Comparison of ENCODE assay signal across 23 mouse cellular contexts in genomic region chr8:46799212-46799611, GRCm38 (mm10). TPM values are rescaled to one million over a fixed set of nuclear protein-coding genes. Genes with fewer than 3 reads are reported as not detected.
DNase-seq lines count a peak whose midpoint lies in the region; ATAC-seq and TF ChIP-seq lines count a peak whose summit lies in the region.
"Had no signal": no experiment of that assay in that cellular context is flagged by ENCODE, and none has a peak within 500 bp of the region (broad histone marks: within the 10 kb centered on the region; RNA-seq: fewer than 3 reads in every experiment).

No protein-coding gene starts in this region.

- WGBS in stomach, postnatal 0 days, result 89% methylated on average over 5 of the region's 5 CpGs
- 90% methylated on average over 5 of the region's 5 CpGs for WGBS in neural tube, embryonic 15.5 days

- peaks cover 6% of the 10 kb centered on the region; the same call in 1 of the 2 replicates for H3K79me2 ChIP-seq in CH12.LX (replicated peaks; ENCODE audit: control insufficient read depth, extremely low read depth, insufficient read depth, poor library complexity, severe bottlenecking)

- no peaks in the 10 kb centered on the region for H3K27me3 ChIP-seq in CH12.LX (replicated peaks)
- H3K27me3 ChIP-seq in stomach, postnatal 0 days (ENCODE audit: control insufficient read depth, insufficient read depth, low read length), result no peaks in the 10 kb centered on the region
- no peaks in the 10 kb centered on the region for H3K27me3 ChIP-seq in neural tube, embryonic 15.5 days (replicated peaks)
- H3K27me3 ChIP-seq: embryonic facial prominence, embryonic 15.5 days; heart, embryonic 13.5 days; limb, embryonic 15.5 days; liver, embryonic 13.5 days had no signal

- dilution Hi-C loops in CH12.LX (cut with MboI; ENCODE audit: extremely low pct_ligation_motif_present, extremely low pct_unique_long_range_greater_than_20kb, low sequenced_read_pairs), result no loop called here

- H3K4me2 ChIP-seq in CH12.LX (ENCODE audit: insufficient read depth, low read depth, poor library complexity, severe bottlenecking), result peak overlapping the region; percentile 61; the same call in 1 of the 2 replicates
- H3K4me2 ChIP-seq in stomach, postnatal 0 days (replicated peaks; ENCODE audit: low read depth), result no peak overlapping the region
- H3K4me2 ChIP-seq in neural tube, embryonic 15.5 days, result no peak overlapping the region
- H3K4me2 ChIP-seq: embryonic facial prominence, embryonic 15.5 days; heart, embryonic 13.5 days; limb, embryonic 15.5 days; liver, embryonic 13.5 days had no signal

- DNase-seq in CH12.LX (ENCODE audit: extremely low read depth), result peak; percentile 65
- no peak for DNase-seq in stomach, postnatal 0 days (ENCODE audit: low spot score)
- no peak for DNase-seq in retina, embryonic 14.5 days (ENCODE audit: low spot score)
- DNase-seq in yolk sac, embryonic 10.5 days (ENCODE audit: low spot score), result no peak
- DNase-seq: cerebellum, adult 2 months; cerebellum, postnatal 14 days; heart, postnatal 10 days; liver, embryonic 13.5 days; midbrain, embryonic 14.5 days; right cerebral cortex, adult 18-20 months; spleen, adult 18-20 months; thymus, postnatal 36 days had no signal

- H3K4me1 ChIP-seq in CH12.LX (ENCODE audit: control insufficient read depth in 1 of 2, insufficient read depth in 2 of 2), result peaks cover 14 to 94% of the 10 kb centered on the region in 2 experiments
- peaks cover 5% of the 10 kb centered on the region; the same call in 1 of the 2 replicates for H3K4me1 ChIP-seq in stomach, postnatal 0 days (replicated peaks; ENCODE audit: control insufficient read depth, insufficient read depth)
- H3K4me1 ChIP-seq in neural tube, embryonic 15.5 days, result no peaks in the 10 kb centered on the region
- H3K4me1 ChIP-seq: embryonic facial prominence, embryonic 10.5 days; limb, embryonic 10.5 days; limb, embryonic 15.5 days had no signal

- no peak overlapping the region for H3K27ac ChIP-seq in CH12.LX (ENCODE audit: insufficient read depth, low read depth)
- 0 out of 2 replicates have a peak overlapping the region, but pooled peaks have one; percentile 31 for H3K27ac ChIP-seq in stomach, postnatal 0 days (replicated peaks)
- no peak overlapping the region for H3K27ac ChIP-seq in neural tube, embryonic 15.5 days (replicated peaks)
- H3K27ac ChIP-seq: embryonic facial prominence, embryonic 10.5 days; embryonic facial prominence, embryonic 15.5 days; heart, embryonic 13.5 days; limb, embryonic 10.5 days; limb, embryonic 15.5 days; liver, embryonic 13.5 days; macrophage had no signal

- H3K4me3 ChIP-seq in CH12.LX (replicated peaks in 1 of 3; ENCODE audit: low read depth in 2 of 3, low read length in 2 of 3, poor library complexity in 1 of 3), result no peak overlapping the region
- no peak overlapping the region for H3K4me3 ChIP-seq in stomach, postnatal 0 days (ENCODE audit: low read depth, low read length)
- H3K4me3 ChIP-seq in neural tube, embryonic 15.5 days (replicated peaks), result no peak overlapping the region
- H3K4me3 ChIP-seq: embryonic facial prominence, embryonic 10.5 days; embryonic facial prominence, embryonic 15.5 days; heart, embryonic 13.5 days; limb, embryonic 10.5 days; limb, embryonic 15.5 days; liver, embryonic 13.5 days had no signal

- no peak for TF ChIP-seq RAD21 in CH12.LX (IDR thresholded peaks at IDR 0.05; ENCODE audit: low read depth, low read length)

- ATAC-seq in inflammation-experienced regulatory T-cells, adult 6 months, result peak; percentile 79
- 0 out of 2 replicates have a peak, but pooled peaks have one; percentile 23 for ATAC-seq in megakaryocyte progenitor cell, adult 5-6 weeks (replicated peaks; ENCODE audit: poor library complexity)
- ATAC-seq in stomach, postnatal 0 days (ENCODE audit: low FRiP score, low TSS enrichment), result no peak
- no peak for ATAC-seq in neural tube, embryonic 15.5 days (ENCODE audit: low FRiP score)
- ATAC-seq: forebrain, embryonic 14.5 days; hindbrain, embryonic 16.5 days had no signal

- no peak overlapping the region for H3K9ac ChIP-seq in CH12.LX (ENCODE audit: insufficient read depth, low read depth)
- H3K9ac ChIP-seq in stomach, postnatal 0 days (ENCODE audit: low read length), result no peak overlapping the region
- no peak overlapping the region for H3K9ac ChIP-seq in neural tube, embryonic 15.5 days (replicated peaks)
- H3K9ac ChIP-seq: embryonic facial prominence, embryonic 15.5 days; heart, embryonic 13.5 days; limb, embryonic 15.5 days; liver, embryonic 13.5 days had no signal

- peaks cover 15 to 62% of the 10 kb centered on the region in 2 experiments for H3K36me3 ChIP-seq in CH12.LX (replicated peaks in 1 of 2; ENCODE audit: control insufficient read depth in 1 of 2, insufficient read depth in 1 of 2, low read length in 1 of 2)
- no peaks in the 10 kb centered on the region for H3K36me3 ChIP-seq in stomach, postnatal 0 days (ENCODE audit: control insufficient read depth, insufficient read depth, low read length)
- peaks cover 14% of the 10 kb centered on the region for H3K36me3 ChIP-seq in neural tube, embryonic 15.5 days

- no peak for TF ChIP-seq POLR2A in CH12.LX (IDR thresholded peaks at IDR 0.05; ENCODE audit: low read depth, low read length)

- TF ChIP-seq EP300 in CH12.LX (IDR thresholded peaks at IDR 0.05; ENCODE audit: low read length), result no peak
- no peak for TF ChIP-seq EP300 in stomach, postnatal 0 days (optimal IDR thresholded peaks at IDR 0.05)

- no peaks in the 10 kb centered on the region for H3K9me3 ChIP-seq in CH12.LX (replicated peaks; ENCODE audit: low read length)
- H3K9me3 ChIP-seq in stomach, postnatal 0 days (ENCODE audit: control insufficient read depth, low read length), result no peaks in the 10 kb centered on the region
- H3K9me3 ChIP-seq in neural tube, embryonic 15.5 days (replicated peaks), result no peaks in the 10 kb centered on the region
- H3K9me3 ChIP-seq: embryonic facial prominence, embryonic 10.5 days; embryonic facial prominence, embryonic 15.5 days; heart, embryonic 13.5 days; limb, embryonic 10.5 days; limb, embryonic 15.5 days; liver, embryonic 13.5 days had no signal

- in situ Hi-C loops in CH12.LX (cut with MboI; ENCODE audit: low pct_ligation_motif_present, low pct_unique_long_range_greater_than_20kb, low sequenced_read_pairs), result no loop called here

- no peak for TF ChIP-seq CTCF in CH12.LX (conservative IDR thresholded peaks at IDR 0.05 in 1 of 2, IDR thresholded peaks at IDR 0.05 in 1 of 2; ENCODE audit: low read depth in 2 of 2, low read length in 2 of 2)
- no peak for TF ChIP-seq CTCF in stomach, postnatal 0 days (IDR thresholded peaks at IDR 0.05; ENCODE audit: low read depth)

TF ChIP-seq in CH12.LX, 34 proteins besides CTCF, POLR2A, EP300 and RAD21:
- TF ChIP-seq TBP (conservative IDR thresholded peaks at IDR 0.05; ENCODE audit: low read depth, low read length) (no peak), JUN (IDR thresholded peaks at IDR 0.05; ENCODE audit: insufficient read depth, low read depth, low read length) (peak; percentile 26; the same call in 1 of the 2 replicates)

RNA-seq across cellular contexts. Expression of gene Irf2, which starts 59.7 kb away (rescaled TPM):
- 9.1 and 10.2 TPM in 2 replicates for total RNA-seq in CH12.LX (2012; rRNA removed)
- 5.7 and 7.1 TPM in 2 replicates for total RNA-seq in CH12.LX (2014; rRNA removed)
- 37.4 and 47.3 TPM in 2 replicates for polyA plus RNA-seq in CH12.LX (2012; ENCODE audit: insufficient read length, low read depth)
- 100 to 1,000 TPM; 228 to 272 (median 245) TPM for polyA plus RNA-seq in inflammation-experienced regulatory T-cells, adult 6 months (2017; shearing (Covaris generic))
- total RNA-seq in megakaryocyte progenitor cell, adult 5-6 weeks (2015), result 56.6 and 58.9 TPM in 2 replicates
- total RNA-seq in megakaryocyte progenitor cell, adult 5-6 weeks (2017), result 11.9 and 28.5 TPM in 2 replicates
- 23.3 and 27.0 TPM in 2 replicates for polyA plus RNA-seq in stomach, postnatal 0 days (2015; fragmentation: Nextera tagmentation; extraction: Ambion mirVana)
- 10.2 and 18.6 TPM in 2 replicates for polyA plus RNA-seq in neural tube, embryonic 15.5 days (2015; fragmentation: Nextera tagmentation; extraction: Ambion mirVana)

Comparison
In these comparisons a context has a peak if more than half of its experiments do, and no peak if none do; other contexts are left out.
1. ATAC-seq: peak in inflammation-experienced regulatory T-cells, adult 6 months (single experiment) and megakaryocyte progenitor cell, adult 5-6 weeks (single experiment); none in stomach, postnatal 0 days (single experiment) and neural tube, embryonic 15.5 days (single experiment).